Mouse (Mus musculus) gastrocnemius, postnatal 4 days (tissue): Measurements from ENCODE around the gene Tff3. TPM values are rescaled to one million over a fixed set of nuclear protein-coding genes. Genes with fewer than 3 reads are reported as not detected.

Experiments used
- DNase-seq, 2 experiments: peaks; one replicate each; pipeline ENCODE4 v3.0.0; 2021 to 2022; ENCODE audit warnings: low spot score in 2 of 2, mixed read lengths in 2 of 2
- long read RNA-seq, 2 experiments: library from polyadenylated mRNA; stranded (forward); transcript quantifications; one replicate each; pipeline ENCODE4 v2.0.0; 2021
- total RNA-seq, 2 experiments: library from RNA; stranded (reverse); gene quantifications; 2 replicates each; pipeline ENCODE4 v1.2.3; 2021

Gene Tff3
- not detected for total RNA-seq
- long read RNA-seq, experiment 1 = 0 reads
- long read RNA-seq, experiment 2 = 0 reads

DNA sequence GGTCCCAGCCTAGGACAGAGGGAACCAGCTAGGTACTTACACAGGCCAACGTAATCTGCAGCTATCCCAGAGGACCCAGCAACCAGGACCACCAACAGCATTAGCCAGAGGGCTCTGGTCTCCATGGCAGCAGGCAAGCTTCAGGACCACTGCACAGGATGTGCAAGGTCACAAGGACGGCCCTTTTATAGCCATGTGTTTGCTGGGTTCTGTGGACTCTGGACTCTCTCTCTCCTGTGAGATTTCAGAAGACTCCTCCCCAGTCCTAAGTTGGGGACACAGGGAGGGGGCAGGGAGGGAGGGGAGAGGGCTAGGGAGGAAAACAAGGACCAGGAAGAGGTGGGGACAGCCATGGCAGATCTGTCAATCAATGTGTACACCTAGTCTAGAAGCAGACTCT lies at the start of gene Tff3:
Gene Tff3, minus strand, starts transcription at position 195 of the 400 bp plus-strand sequence.
- no peak for DNase-seq

DNA sequence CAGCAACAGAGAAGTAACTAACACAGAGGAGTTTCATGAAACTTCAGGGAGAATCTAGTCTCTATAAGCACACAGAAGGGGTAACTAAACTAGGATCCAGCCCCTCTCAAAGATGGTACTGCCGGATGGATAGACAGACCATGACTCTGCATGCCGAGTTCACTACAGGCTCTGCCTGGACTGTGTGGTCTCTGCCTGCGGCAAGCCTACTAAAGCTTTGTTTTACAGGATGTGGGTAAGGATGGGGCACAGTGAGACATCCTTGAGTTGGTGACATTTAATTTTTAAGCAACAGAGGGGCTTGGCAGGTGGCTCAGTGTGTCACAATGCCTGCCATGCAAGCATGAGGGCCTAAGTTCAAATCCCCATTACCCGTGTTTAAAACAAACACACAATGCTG lies 46.9 kb upstream of the Tff3 start:
- no peak for DNase-seq

DNA sequence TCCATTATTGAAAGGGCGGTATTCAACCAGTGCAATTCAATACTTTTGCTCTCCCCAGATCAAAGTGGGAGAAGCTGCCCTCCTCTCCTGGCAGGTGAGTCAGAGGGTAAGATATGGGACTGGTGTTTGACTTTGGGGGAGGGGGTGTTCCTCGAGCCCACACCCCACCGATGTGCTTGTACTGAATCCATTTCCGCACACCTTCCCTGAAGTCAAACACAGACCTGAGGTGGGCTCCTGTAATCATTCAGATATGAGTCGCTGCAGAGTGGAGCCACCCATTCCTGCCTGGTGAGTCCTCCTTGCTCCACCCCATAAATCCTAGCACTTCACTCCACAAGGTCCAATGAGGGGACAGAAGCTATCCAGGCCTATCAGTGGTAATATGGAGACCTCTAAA lies 40.4 kb upstream of the Tff3 start:
- DNase-seq = no peak

DNA sequence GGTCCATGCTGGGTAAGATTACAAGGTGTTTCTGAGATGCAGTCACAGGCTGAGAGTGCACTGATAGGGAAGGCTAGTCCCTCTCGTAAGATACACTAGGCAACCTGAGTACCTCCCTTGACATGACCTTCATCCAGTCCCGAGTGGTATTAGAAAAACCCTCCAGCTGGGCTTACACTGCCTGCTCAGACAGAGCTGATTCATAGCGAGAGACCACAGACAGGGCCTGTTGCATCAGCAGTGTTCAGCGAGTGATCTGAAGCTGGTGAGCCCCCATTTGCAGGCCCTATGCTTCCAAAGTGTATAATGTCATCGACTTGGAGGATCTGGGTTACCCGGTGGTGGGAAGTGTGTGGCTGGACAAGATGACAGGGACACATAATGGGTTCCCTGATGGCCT lies 35.7 kb upstream of the Tff3 start, which contains the start of gene Tff1:
Gene Tff1, minus strand, starts transcription at position 151 of the 400 bp plus-strand sequence.
- DNase-seq = no peak

DNA sequence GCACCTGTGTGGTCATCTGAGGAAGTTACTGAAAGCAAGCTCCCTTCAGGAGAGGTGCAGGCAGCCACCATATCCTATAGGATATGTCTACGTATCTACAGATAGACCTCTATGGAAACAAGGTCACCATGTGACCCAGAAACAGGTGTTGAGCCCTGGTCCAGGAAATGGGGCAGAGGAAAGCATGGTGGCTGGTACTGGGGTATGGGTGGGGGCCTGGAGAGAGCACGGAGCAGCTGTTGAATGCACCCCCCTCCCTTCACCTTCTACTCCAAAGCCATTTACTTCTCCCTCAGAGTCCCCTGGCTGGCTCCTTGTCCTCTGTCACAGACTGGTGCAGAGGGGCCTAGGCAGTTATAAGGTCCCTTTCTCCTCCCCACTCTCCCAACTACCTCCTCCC lies 34.4 kb upstream of the Tff3 start:
- no peak for DNase-seq

DNA sequence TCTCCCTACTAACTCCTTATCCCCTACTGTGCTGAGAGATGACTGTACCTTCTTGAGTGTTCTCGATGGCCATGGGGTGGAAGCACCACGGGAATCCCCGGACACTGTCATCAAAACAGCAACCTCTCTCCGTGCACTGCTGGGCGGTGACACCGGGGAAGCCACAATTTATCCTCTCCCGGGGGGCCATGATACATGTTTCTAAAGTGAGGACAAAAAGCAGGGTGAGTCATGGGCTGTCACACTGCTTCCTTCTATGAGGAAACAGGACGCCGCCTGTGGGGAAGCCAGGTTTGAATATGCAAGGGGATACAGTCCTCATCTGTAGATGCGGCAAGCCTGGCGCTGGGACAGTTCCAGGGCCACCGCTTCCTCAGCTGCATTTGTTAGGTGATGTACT lies 33.2 kb upstream of the Tff3 start:
- DNase-seq = no peak

DNA sequence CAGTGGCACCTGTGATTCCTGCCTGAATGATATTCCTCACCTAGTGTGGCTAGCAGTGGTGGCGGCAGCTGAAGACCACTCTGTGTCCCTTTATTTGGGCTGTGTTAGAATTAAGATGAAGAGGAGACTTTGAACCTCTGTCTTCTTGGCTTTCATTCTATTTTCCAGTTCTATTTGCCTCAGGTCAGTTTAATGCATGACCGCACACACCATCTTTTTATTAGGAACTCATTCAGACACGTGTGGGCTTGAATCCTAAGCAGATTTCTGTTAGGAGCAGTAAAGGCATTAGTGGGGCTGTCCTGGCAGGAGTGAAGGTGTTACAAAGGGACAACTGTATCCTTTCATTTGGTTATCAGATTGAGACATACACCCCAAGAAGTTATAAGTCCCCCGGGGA lies 30.8 kb upstream of the Tff3 start:
- no peak for DNase-seq

DNA sequence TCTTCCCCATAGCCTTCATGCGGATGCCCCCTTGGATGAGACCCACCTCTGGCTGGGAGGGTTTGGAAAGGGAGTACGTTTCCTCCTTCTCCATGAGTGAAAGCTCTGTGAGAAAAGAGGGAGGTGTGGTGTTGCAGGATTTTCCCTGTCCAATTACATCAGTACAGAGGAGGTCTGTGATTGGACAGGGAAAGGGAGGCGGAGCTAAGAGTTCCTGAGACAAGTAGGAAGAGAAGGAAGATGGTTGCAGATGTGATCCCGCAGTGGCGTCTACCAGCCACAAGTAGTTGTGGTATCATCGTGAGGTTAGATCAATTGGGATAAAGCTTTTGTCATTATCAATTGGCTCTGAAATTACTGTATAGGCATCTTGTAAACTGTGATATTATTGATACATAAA lies 28.5 kb upstream of the Tff3 start:
- no peak for DNase-seq

DNA sequence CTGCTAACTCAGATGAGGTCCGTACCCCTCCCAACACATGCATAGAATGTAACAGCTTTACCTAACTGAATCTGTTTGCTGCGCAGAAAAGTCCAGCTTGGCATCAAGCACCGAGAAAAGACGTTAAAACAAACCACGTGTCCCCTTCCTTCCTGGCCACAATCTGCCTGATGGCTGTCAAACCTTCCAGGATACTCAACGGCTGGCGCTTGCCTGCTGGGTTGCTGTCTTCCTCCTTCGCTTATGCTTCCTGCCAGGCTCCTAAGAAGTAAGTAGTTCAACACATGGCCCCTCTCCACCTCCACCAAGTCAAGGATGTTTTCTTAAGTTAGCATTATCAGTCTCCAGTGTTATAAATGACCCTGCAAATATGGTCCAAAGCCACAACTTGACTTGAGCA lies 24.3 kb upstream of the Tff3 start:
- no peak for DNase-seq

DNA sequence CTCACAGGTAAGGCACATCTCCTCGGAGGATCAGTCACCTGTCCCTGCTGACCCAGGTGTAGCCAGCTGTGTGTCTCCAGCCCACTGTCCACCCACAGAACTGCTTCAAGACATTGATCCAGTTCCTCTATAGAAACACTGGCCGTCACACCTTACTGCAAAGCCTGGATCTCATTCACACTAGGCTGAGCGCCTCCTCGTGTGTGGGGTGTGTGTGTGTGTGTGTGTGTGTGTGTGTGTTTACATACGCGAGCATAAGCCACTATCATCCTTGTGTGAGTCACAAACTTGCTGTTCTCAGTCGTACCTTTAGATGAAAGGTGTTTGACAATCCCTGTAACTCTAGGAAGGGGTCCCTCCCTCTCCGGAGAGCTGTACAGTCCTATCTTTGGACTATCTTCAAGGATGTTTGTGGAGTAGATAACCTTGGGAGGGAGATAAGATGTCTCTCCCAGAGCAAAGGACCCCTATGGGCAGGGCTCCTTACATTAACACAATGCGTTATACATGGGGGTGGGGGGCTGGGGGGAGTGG lies 23.6 kb upstream of the Tff3 start:
- no peak for DNase-seq

DNA sequence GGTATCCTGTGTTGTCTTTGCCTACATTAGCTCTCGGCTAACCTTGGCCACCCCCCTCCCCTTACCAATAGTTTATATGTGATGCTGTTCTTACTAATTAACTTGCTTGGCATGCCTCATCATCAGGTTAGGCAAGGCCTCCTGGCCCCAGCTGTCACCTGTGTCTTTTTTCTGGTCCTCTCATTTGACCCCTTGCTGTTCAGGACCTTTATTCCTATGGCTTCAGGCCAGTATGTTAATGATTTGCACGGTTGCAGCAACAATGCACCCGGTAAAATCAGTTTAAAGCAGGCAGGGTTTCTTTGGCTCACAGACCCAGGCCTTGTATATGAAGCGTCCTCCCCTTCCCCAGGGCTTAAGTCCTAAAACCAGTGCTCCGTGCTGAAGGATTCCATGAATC lies 23.1 kb upstream of the Tff3 start:
- no peak for DNase-seq

DNA sequence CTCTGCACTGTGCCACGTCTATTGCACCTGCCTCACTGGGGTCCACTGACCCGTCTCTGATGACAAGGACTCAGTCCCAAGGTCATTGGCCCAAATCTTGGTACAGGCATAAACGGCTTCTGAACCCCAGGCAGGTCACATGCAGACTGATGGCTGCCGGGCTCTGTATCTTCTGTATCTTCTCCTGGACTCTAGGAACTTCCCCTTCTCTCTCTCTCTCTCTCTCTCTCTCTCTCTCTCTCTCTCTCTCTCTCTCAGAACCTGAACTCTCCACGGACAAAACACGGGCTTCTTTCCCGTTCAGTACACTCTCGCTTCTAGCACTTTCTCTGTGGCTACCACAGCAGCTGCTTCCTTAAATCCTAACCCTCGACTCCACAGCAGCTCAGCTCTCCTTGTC lies 16.6 kb upstream of the Tff3 start:
- no peak for DNase-seq

DNA sequence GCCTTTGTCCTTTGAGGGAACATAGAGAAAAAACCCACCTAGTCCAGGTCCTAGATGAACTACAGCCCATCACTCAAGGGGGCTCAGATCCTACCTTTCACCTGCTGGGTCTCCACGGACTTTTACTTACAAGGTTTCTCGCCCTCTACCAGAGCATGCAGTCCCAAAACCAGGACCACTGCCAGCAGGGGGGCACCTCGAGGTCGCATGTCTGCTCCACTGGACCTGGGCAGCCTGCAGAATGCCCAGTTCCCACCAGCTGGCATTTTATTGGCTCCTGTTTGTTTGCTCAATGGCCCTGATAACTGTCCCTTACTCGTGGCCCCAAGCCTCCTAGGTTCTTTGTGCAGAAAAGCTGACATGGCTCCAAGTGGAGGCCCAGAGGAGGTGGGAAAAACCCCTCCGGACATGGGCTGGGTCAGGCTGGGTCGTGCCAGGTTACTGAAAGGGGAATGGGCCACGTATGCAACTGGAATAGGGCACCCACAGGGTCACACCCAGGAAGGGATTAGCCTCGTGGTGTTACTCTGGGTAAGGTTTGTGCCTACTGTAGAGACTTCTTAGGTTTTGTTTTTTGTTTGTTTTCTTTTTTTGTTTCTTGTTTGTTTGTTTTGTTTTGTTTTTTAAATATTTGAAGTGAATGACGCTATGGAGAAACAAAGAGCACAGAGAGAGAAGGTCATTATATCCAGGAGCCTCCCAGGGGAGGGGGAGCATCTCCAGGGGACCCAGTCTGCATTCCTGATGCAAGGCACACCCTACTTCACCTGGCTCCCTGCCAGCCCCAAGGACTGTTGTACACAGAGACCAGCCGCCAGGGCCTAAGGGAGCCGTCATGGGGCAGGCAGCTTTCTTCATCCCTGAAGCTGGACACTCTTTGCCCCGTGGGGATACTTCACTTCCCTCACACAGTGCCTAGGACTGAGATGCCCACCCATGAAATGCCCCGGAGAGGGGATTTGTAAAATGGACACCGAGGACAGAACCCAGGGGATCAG lies 14.9 kb upstream of the Tff3 start, which contains the start of gene Tff2:
Gene Tff2, minus strand, starts transcription at position 243 of the 998 bp plus-strand sequence.
- no peak for DNase-seq

DNA sequence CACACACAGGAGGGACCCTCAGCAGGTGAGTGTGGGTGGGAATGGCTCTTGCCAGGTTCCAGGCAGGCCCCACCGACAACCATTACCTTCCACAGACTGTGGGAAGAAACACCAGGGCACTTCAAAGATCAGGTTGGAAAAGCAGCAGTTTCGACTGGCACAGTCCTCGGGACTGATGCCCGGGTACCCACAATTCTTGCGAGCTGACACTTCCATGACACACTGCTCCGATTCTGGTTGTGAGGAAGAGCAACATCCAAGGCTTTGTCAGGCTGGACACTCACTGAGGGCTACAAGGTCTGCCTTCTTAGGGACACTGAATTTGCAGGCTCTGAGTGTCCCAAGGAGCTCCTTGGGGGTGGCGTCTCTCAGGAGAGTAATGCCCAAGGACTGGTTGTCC lies 12.7 kb upstream of the Tff3 start:
- no peak for DNase-seq

DNA sequence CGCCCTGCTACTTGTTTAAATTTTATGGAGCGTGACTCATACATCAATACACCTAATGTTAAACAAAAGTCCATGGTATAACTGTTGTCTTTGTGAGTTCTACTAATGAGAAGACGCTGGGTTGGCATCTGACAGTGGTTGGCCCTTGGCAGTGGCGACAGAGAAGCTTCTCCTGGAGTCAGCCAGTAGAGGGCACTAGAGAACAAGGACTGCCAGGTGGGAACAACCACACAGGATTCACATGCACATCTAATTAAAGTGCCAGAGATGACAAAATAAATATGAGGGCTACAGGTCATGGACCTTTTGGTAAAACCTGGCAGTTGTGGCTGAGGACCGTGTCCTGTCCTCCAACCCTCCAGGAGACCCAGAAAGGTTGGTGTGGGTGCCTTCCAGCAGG lies 9.0 kb upstream of the Tff3 start:
- peak in 1 of 2 experiments; percentile 35 for DNase-seq

DNA sequence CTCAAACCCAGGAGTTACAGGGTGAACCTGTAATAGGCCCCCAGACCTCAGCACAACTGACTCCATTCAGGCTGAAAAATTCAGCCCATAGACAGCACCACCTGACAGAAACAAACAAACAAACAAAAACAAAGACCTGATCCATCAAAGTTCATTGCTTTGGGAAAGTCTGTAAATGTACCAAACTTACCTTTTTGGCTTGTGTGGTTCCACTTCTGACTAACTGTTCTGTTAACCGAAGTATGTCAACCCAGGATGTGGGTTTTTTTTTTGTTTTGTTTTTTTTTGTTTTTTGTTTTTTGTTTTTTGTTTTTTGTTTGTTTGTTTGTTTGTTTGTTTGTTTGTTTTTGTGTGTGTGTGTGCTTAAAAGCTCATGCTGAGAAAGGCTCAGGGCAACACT lies 7.4 kb upstream of the Tff3 start:
- DNase-seq = no peak

DNA sequence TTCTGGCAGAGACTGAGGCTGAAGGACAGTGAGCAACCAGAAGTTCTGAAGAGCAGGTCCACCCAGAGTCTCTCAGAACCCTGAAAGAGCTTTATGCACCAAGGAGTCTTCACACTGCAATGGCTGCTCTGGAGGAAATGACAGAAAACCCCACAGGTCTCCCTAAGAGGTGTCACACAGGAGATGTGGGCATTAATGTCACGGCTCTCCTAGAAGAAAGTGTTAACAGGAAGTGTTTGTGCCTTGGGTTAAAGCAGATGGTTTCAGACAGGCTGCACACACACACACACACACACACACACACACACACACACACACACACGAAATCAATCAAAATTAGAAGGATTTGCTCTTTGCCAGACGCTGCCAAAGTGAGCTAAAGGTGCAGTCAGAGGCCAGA lies 6.8 kb upstream of the Tff3 start:
- no peak for DNase-seq

DNA sequence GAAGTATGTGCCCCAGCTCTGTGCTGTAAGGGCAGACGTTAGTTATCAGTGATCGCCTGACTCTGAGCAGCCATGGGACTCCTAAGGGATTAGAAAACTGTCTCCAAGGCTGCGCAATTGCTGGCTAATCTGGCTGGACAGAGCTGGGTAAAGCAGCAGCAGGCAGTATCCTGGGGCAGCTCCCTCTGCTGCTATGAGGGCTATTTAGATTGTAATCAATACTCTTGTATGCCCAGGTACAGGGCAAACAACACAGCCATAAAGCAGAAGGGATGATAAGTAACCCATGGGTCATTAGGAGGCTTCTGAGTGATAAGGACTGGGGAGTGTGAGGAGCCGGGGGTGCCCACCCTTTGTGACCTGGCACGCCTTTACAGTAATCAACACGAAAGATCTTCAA lies 5.5 kb upstream of the Tff3 start:
- DNase-seq = no peak

DNA sequence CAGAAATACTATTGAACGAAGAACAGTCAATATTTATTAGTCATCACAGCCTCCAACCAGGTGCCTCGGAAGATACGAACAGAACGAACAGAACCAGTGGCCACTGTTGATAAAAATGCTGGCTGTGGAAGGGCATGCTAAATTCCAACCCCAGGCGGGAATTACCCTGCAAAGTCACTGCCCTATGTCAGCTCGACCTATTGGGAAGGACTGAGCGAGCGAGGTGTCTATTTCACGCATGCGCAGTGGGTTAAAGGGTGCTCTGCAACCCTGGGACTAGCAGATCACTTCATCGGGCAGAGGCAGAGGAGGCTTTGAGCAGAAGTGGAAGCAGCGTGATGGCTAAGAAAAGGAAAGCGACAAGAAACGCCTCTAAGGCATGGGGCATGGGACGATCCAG lies 4.3 kb upstream of the Tff3 start:
- no peak for DNase-seq

DNA sequence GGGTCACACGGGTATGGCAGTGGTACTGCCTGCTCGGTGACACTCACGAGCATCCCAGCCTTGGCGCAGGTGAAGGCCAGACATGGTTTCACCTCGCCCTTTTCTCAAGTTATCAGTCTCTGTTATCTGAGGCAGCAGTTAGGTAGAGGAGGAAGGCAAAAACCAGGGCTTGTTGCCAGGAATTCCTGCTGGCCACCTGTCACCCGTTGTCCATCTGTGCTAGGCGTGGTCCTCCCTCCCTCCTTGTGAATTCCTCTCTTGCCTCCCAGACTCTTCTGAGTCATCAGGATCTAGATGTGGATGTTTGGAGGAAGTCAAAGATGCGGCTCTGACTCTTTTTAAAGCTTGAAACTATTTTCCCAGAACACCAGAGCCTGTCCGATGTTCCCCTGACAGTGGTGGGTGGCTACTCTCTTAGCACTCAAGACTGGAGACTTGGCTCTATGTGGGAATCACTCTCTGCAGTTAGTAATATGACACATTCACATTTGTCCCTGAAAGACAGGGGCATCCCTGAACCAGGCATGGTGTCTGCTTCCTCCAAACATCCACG lies 1.9 kb upstream of the Tff3 start:
- no peak for DNase-seq

DNA sequence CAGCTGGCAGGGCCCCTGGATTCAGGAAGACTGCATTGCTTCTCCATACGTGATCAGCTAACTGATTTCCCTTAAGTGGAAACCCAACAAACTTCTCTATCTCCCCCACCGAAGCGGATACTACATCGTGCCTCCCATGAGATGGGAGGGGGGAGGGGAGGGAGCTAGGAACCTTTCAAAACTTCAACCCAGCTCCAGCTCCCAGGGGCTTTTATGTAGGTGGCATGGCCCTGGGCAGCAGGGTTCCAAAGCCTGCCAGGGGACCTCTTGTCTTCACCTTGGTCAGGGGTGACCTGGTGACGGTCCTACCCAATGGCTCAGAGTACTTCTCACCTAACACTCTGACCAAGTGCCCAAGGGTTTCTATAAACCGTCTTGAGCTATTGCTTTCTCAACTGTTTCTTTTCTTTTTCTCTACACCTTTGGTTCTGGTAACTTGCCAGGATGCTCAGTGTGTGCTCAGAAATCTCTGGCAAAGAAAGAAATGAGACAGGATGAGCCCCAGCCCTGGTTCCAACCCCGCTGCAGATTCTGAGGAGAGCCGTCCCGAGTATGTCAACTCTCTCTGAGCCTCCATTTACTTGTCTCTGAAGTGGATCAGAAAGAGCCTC lies 633 bp downstream of the Tff3 start:
- no peak for DNase-seq
